Mouse (Mus musculus) lung, postnatal 0 days (tissue): ENCODE data around the gene Cenpn. TPM values are rescaled to one million over a fixed set of nuclear protein-coding genes. Genes with fewer than 3 reads are reported as not detected.
A peak's percentile ranks its signal among the peaks of the same experiment; 100 is the strongest.

Source experiments
- ATAC-seq: fragments of 200-750 bp; cut with Nextera tagmentation; 2 replicates; pipeline ENCODE4 v1.8.0; 2017; ENCODE audit warnings: moderate library complexity
- DNase-seq: peaks from one replicate; pipeline ENCODE4 v3.0.0-alpha.2; 2016; ENCODE audit warnings: low spot score
- H3K27ac ChIP-seq: fragments of 300-500 bp; sonication (generic); 2 replicates; pipeline ENCODE4 v1.5.1; 2014; ENCODE audit warnings: antibody characterized with exemption, mild to moderate bottlenecking, low read length, mixed read lengths
- H3K27me3 ChIP-seq: fragments of 300-500 bp; sonication (generic); replicated peaks from 2 replicates; pipeline ENCODE4 v1.6.1; 2014; ENCODE audit warnings: low read length, mixed read lengths; ENCODE audit not compliant: insufficient read depth
- H3K36me3 ChIP-seq: fragments of 300-500 bp; sonication (generic); 2 replicates; pipeline ENCODE4 v1.6.1; 2014; ENCODE audit warnings: low read length, mixed read lengths; ENCODE audit not compliant: insufficient read depth
- H3K4me1 ChIP-seq: fragments of 300-500 bp; sonication (generic); 2 replicates; pipeline ENCODE4 v1.6.1; 2014; ENCODE audit warnings: antibody characterized with exemption, low read depth, low read length, mixed read lengths; ENCODE audit not compliant: insufficient read depth
- H3K4me2 ChIP-seq: fragments of 300-500 bp; sonication (generic); replicated peaks from 2 replicates; pipeline ENCODE4 v1.6.1; 2014; ENCODE audit warnings: low read depth, mild to moderate bottlenecking, low read length, moderate library complexity, mixed read lengths
- H3K4me3 ChIP-seq: fragments of 300-500 bp; sonication (generic); 2 replicates; pipeline ENCODE4 v1.5.1; 2014; ENCODE audit warnings: low read depth, low read length
- H3K9ac ChIP-seq: fragments of 300-500 bp; sonication (generic); replicated peaks from 2 replicates; pipeline ENCODE4 v1.6.1; 2014; ENCODE audit warnings: low read depth, mild to moderate bottlenecking
- H3K9me3 ChIP-seq: fragments of 300-500 bp; sonication (generic); 2 replicates; pipeline ENCODE4 v1.6.1; 2016; ENCODE audit warnings: low read length, mixed read lengths
- CTCF ChIP-seq: IDR thresholded peaks from 2 replicates; pipeline ENCODE4 v1.5.1; 2016; ENCODE audit warnings: antibody characterized with exemption, mild to moderate bottlenecking
- EP300 ChIP-seq: IDR thresholded peaks from 2 replicates; pipeline ENCODE4 v1.6.1; 2016; ENCODE audit warnings: antibody characterized with exemption, mild to moderate bottlenecking, control low read depth
- WGBS: fragments of 180-500 bp; shearing (Covaris S2); extraction: QIAGEN DNeasy Blood & Tissue Kit; methylation state at CpG from one replicate; pipeline ENCODE4 v1.1.7; 2014; 5-methylcytosine and 5-hydroxymethylcytosine counted together
- polyA plus RNA-seq: library from polyadenylated mRNA; unstranded; fragments of >200 nt; fragmentation: Nextera tagmentation; extraction: Ambion mirVana; gene quantifications from 2 replicates; pipeline ENCODE4 v1.2.1, GENCODE M21; 2015

Gene Cenpn
- polyA plus RNA-seq, 1 experiment from 2014 or later: 2.7 TPM

- no peaks in the 10 kb centered on the region for H3K9me3 ChIP-seq
- no peak overlapping the region for H3K4me2 ChIP-seq
- H3K4me3 ChIP-seq: no peak overlapping the region
- WGBS: 94% methylated on average over 5 of the region's 5 CpGs
- H3K27ac ChIP-seq: no peak overlapping the region
- DNase-seq (no peak), ATAC-seq (no peak)
- H3K4me1 ChIP-seq: no peaks in the 10 kb centered on the region
- no peaks in the 10 kb centered on the region for H3K36me3 ChIP-seq
- H3K9ac ChIP-seq: no peak overlapping the region
- peak; percentile 19; the same call in 1 of the 2 replicates for TF ChIP-seq CTCF
- no peak for TF ChIP-seq EP300
- H3K27me3 ChIP-seq: no peaks in the 10 kb centered on the region
These were observed 7.1 kb downstream of the Cenpn start for GRCm38 (mm10) chr8:116928588-116928987.

GRCm38 (mm10) chr8:116934976-116935375, 13.4 kb downstream of the Cenpn start:
- no peak for ATAC-seq
- WGBS: 92% methylated on average over 4 of the region's 4 CpGs

DNA sequence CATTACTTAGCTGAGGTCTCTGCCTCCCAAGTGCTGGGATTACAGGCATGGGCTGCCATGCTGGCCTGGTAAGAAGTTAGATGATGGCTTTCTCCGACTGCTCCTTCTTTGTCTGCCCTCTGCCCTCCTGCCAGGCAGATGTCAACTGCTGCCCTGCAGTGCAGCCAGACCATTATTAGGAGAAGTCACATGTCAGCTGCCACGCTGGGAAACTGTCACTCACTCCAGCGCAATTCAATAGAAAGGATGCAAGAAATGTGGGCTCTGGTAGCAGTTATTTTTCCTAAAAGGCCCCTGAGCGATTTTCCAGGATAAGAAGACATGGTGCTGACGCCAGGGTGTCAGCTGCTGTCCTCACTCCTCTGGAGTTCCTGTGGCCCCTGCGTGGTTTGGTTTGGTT, 14.0 kb downstream of the Cenpn start:
- no peak for ATAC-seq

More at GRCm38 (mm10) chr8:116934976-116935375, 13.4 kb downstream of the Cenpn start:
- H3K36me3 ChIP-seq: no peaks in the 10 kb centered on the region
- H3K27ac ChIP-seq: no peak overlapping the region
- H3K4me2 ChIP-seq: no peak overlapping the region
- H3K27me3 ChIP-seq: no peaks in the 10 kb centered on the region
- no peak for DNase-seq
- H3K9me3 ChIP-seq: no peaks in the 10 kb centered on the region
- H3K9ac ChIP-seq: no peak overlapping the region
- no peaks in the 10 kb centered on the region for H3K4me1 ChIP-seq
- TF ChIP-seq CTCF (no peak), EP300 (no peak)
- no peak overlapping the region for H3K4me3 ChIP-seq

DNA sequence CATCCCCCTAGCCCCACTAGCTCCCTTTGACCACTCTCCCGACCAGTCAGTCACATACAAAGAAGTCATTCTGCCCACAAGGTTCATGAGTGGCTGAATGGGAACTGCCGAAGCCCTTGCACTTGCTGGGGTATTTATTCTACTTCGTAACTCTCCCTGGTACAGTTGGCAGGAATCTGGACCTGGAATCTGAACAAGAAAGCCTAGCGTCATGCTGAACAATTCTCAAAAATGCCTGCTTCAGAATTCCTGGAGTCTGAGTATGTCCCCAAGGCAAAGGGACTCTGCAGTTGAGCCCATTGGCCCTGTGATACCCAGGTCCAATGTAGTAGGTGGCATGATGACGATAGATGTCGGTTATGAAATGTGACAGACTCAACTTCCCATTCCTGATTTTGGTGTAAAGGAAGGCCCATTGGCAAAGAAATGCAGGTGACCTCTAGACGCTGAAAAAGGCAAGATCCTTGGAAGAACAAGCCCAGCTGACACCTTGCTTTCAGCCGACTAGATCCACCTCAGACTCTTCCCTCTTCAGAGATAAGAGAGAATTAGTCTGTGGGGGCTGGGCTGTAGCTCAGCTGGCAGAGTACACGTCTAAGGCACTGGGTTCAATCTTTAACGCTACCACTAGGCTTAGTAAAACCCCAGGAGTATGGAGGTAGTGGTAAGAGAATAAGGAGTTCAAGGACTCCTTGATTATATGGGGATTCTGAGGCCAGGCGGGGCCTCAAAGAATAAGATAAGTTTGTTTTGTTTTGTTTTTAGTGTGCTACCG, 20.9 kb downstream of the Cenpn start:
- no peak overlapping the region for H3K27ac ChIP-seq
- H3K4me3 ChIP-seq: no peak overlapping the region
- peak overlapping the region; percentile 99; the same call in 1 of the 2 replicates for H3K4me2 ChIP-seq
- peak; percentile 54 for DNase-seq
- ATAC-seq: peak; percentile 11; the same call in 1 of the 2 replicates
- H3K36me3 ChIP-seq: no peaks in the 10 kb centered on the region
- no peaks in the 10 kb centered on the region for H3K9me3 ChIP-seq
- no peak for TF ChIP-seq EP300
- TF ChIP-seq CTCF: no peak
- no peaks in the 10 kb centered on the region for H3K27me3 ChIP-seq
- WGBS: 54% methylated on average over 12 of the region's 12 CpGs
- peaks cover 12% of the 10 kb centered on the region; the same call in 1 of the 2 replicates for H3K4me1 ChIP-seq
- no peak overlapping the region for H3K9ac ChIP-seq

More for the DNA sequence above, 14.0 kb downstream of the Cenpn start:
- TF ChIP-seq CTCF (no peak), EP300 (no peak)
- 81% methylated on average over 6 of the region's 6 CpGs for WGBS
- DNase-seq: no peak
- Histone ChIP-seq H3K4me1 (no peaks in the 10 kb centered on the region), H3K27me3 (no peaks in the 10 kb centered on the region), H3K9me3 (no peaks in the 10 kb centered on the region), H3K4me3 (no peak overlapping the region), H3K36me3 (no peaks in the 10 kb centered on the region), H3K9ac (no peak overlapping the region), H3K27ac (no peak overlapping the region), H3K4me2 (no peak overlapping the region)

DNA sequence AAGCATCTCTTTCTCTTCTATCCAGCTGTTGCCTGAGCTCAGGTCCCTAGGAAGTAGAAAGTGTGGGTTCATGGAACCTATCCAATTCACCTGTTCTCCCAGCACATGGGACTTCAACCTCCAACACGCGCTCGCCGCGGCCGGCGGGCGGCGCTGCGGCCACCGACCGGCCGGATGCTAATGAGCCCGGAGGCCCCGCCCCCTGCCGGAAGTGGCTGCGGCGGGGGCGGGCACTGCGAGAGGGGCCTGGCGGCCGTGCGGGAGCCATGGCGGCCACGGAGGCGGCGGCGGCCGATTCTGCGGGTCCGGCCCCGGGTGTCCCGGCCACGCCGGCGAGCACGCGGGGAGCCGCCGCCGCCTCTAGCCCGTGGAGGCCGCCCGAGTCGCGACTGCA, 21.6 kb downstream of the Cenpn start, which contains the start of gene Atmin:
Gene Atmin, plus strand, starts transcription at position 233 of the 394 bp plus-strand sequence.
- no peaks in the 10 kb centered on the region for H3K36me3 ChIP-seq
- H3K4me2 ChIP-seq: peak within 1 kb of the TSS; percentile 99
- H3K27me3 ChIP-seq: no peaks in the 10 kb centered on the region
- H3K4me3 ChIP-seq: peak within 1 kb of the TSS; percentile 96
- TF ChIP-seq CTCF (peak; percentile 76), EP300 (no peak)
- peak; percentile 94 for DNase-seq
- peaks cover 12% of the 10 kb centered on the region; the same call in 1 of the 2 replicates for H3K4me1 ChIP-seq
- under 1% methylated on average over 43 of the region's 46 CpGs for WGBS
- H3K27ac ChIP-seq: peak within 1 kb of the TSS; percentile 68
- H3K9me3 ChIP-seq: no peaks in the 10 kb centered on the region
- H3K9ac ChIP-seq: peak within 1 kb of the TSS; percentile 71
- ATAC-seq: peak; percentile 90

DNA sequence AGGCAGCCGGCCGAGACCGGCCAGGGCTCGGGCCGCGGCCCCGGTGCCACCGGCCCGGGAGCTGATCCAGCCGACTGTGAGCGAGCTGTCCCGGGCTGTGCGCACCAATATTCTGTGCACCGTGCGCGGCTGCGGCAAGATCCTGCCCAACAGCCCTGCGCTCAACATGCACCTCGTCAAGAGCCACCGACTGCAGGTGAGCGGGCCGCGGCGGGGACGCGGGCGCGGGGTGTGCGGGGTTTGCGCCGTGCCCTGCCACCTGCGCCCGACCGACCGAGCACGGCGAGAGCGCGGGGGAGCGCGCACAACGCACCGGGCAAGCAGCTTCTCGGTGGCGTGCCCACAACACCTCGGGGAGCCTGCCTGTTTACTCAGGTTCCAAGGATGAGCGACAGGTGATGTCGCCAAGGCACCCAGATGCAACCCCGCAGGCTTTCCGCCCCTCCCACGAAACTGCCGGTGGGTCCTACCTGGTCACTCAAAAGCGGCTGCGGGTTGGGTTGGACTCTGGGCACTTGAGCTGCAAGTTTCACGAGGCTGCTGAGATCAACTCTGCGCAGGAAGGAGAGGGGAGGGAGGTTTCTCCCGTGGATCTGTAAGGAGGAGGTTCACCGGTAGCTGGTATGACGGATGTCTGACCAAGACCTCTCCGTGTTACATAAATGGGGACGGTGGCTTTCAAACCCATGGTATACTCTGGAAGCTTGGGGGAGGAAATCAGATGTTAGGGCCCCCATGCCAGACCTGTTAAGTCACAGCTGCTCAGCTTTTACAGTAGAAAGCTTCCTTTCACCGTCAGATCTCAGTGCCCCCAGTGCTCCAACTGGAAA, 22.2 kb downstream of the Cenpn start:
- TF ChIP-seq CTCF (no peak), EP300 (no peak)
- Histone ChIP-seq H3K9ac (peak overlapping the region; percentile 71), H3K27ac (peak overlapping the region; percentile 68), H3K27me3 (no peaks in the 10 kb centered on the region), H3K4me2 (peak overlapping the region; percentile 99), H3K4me3 (peak overlapping the region; percentile 96), H3K9me3 (no peaks in the 10 kb centered on the region), H3K4me1 (peaks cover 12% of the 10 kb centered on the region; the same call in 1 of the 2 replicates), H3K36me3 (no peaks in the 10 kb centered on the region)
- DNase-seq: peak; percentile 52
- peak; percentile 58 for ATAC-seq
- WGBS: under 1% methylated on average over 51 of the region's 62 CpGs
